Mouse (Mus musculus): ENCODE measurements at regions not wholly inside any gene's neighbourhood (a gene's known extent, or its start where the extent isn't known, plus 50 kb on each side); places are given as distances from the start of the nearest gene placed in this dataset.

- Histone ChIP-seq H3K27me3 (ENCODE audit: insufficient read depth, low read length) (no peaks in the 10 kb centered on the region), H3K9ac (replicated peaks) (no peak overlapping the region), H3K4me2 (ENCODE audit: low read depth, low read length) (no peak overlapping the region), H3K4me1 (ENCODE audit: insufficient read depth) (no peaks in the 10 kb centered on the region), H3K27ac (ENCODE audit: low read depth) (no peak overlapping the region), H3K36me3 (replicated peaks; ENCODE audit: insufficient read depth, low read length) (no peaks in the 10 kb centered on the region), H3K4me3 (ENCODE audit: low read depth, low read length) (no peak overlapping the region), H3K9me3 (ENCODE audit: low read length) (no peaks in the 10 kb centered on the region)
- no peak for TF ChIP-seq EP300 (IDR thresholded peaks at IDR 0.05; ENCODE audit: low read depth)
- no peak for TF ChIP-seq CTCF (IDR thresholded peaks at IDR 0.05; ENCODE audit: low read depth)
- WGBS (ENCODE audit: insufficient replicate concordance) = 67% methylated on average over 7 of the region's 7 CpGs
- ATAC-seq (no peak), DNase-seq (no peak)
These were observed 107.2 kb upstream of the Id4 start for GRCm38 (mm10) chr13:48153684-48154413.

- no peak overlapping the region for H3K4me3 ChIP-seq (ENCODE audit: low read depth, low read length)
- no peaks in the 10 kb centered on the region for H3K27me3 ChIP-seq (ENCODE audit: insufficient read depth, low read length)
- H3K4me2 ChIP-seq (ENCODE audit: low read depth, low read length) = no peak overlapping the region
- ATAC-seq = no peak
- WGBS (ENCODE audit: insufficient replicate concordance) = 54% methylated on average over 6 of the region's 6 CpGs
- TF ChIP-seq EP300 (IDR thresholded peaks at IDR 0.05; ENCODE audit: low read depth) (no peak), CTCF (IDR thresholded peaks at IDR 0.05; ENCODE audit: low read depth) (no peak)
- H3K9me3 ChIP-seq (ENCODE audit: low read length) = no peaks in the 10 kb centered on the region
- no peaks in the 10 kb centered on the region for H3K36me3 ChIP-seq (replicated peaks; ENCODE audit: insufficient read depth, low read length)
- DNase-seq = no peak
- H3K27ac ChIP-seq (ENCODE audit: low read depth) = no peak overlapping the region
- H3K9ac ChIP-seq (replicated peaks) = no peak overlapping the region
- H3K4me1 ChIP-seq (ENCODE audit: insufficient read depth) = no peaks in the 10 kb centered on the region
These were observed 106.5 kb upstream of the Id4 start for GRCm38 (mm10) chr13:48154414-48155105.

- no peaks in the 10 kb centered on the region for H3K4me1 ChIP-seq (ENCODE audit: insufficient read depth)
- TF ChIP-seq EP300 (IDR thresholded peaks at IDR 0.05; ENCODE audit: low read depth) (no peak), CTCF (IDR thresholded peaks at IDR 0.05; ENCODE audit: low read depth) (no peak)
- H3K4me2 ChIP-seq (ENCODE audit: low read depth, low read length) = no peak overlapping the region
- H3K27me3 ChIP-seq (ENCODE audit: insufficient read depth, low read length) = no peaks in the 10 kb centered on the region
- no peaks in the 10 kb centered on the region for H3K36me3 ChIP-seq (replicated peaks; ENCODE audit: insufficient read depth, low read length)
- no peak overlapping the region for H3K9ac ChIP-seq (replicated peaks)
- DNase-seq (no peak), ATAC-seq (no peak)
- no peak overlapping the region for H3K4me3 ChIP-seq (ENCODE audit: low read depth, low read length)
- no peaks in the 10 kb centered on the region for H3K9me3 ChIP-seq (ENCODE audit: low read length)
- 34% methylated on average over 15 of the region's 15 CpGs for WGBS (ENCODE audit: insufficient replicate concordance)
- H3K27ac ChIP-seq (ENCODE audit: low read depth) = no peak overlapping the region
These were observed 101.8 kb upstream of the Id4 start for GRCm38 (mm10) chr13:48159020-48159910.

GRCm38 (mm10) chr13:48160161-48160560, 100.9 kb upstream of the Id4 start:
- H3K36me3 ChIP-seq (replicated peaks; ENCODE audit: insufficient read depth, low read length) = no peaks in the 10 kb centered on the region
- WGBS (ENCODE audit: insufficient replicate concordance) = 60% methylated on average over 5 of the region's 5 CpGs
- no peak overlapping the region for H3K4me2 ChIP-seq (ENCODE audit: low read depth, low read length)
- TF ChIP-seq EP300 (IDR thresholded peaks at IDR 0.05; ENCODE audit: low read depth) = no peak
- no peak for TF ChIP-seq CTCF (IDR thresholded peaks at IDR 0.05; ENCODE audit: low read depth)
- H3K9me3 ChIP-seq (ENCODE audit: low read length) = no peaks in the 10 kb centered on the region
- ATAC-seq (no peak), DNase-seq (no peak)
- H3K4me3 ChIP-seq (ENCODE audit: low read depth, low read length) = no peak overlapping the region
- H3K27me3 ChIP-seq (ENCODE audit: insufficient read depth, low read length) = no peaks in the 10 kb centered on the region
- H3K4me1 ChIP-seq (ENCODE audit: insufficient read depth) = no peaks in the 10 kb centered on the region
- H3K9ac ChIP-seq (replicated peaks) = no peak overlapping the region
- no peak overlapping the region for H3K27ac ChIP-seq (ENCODE audit: low read depth)

GRCm38 (mm10) chr13:48161339-48161738, 99.7 kb upstream of the Id4 start:
- Histone ChIP-seq H3K4me3 (ENCODE audit: low read depth, low read length) (no peak overlapping the region), H3K36me3 (replicated peaks; ENCODE audit: insufficient read depth, low read length) (no peaks in the 10 kb centered on the region), H3K4me2 (ENCODE audit: low read depth, low read length) (no peak overlapping the region), H3K27me3 (ENCODE audit: insufficient read depth, low read length) (no peaks in the 10 kb centered on the region), H3K27ac (ENCODE audit: low read depth) (no peak overlapping the region), H3K9me3 (ENCODE audit: low read length) (no peaks in the 10 kb centered on the region), H3K4me1 (ENCODE audit: insufficient read depth) (no peaks in the 10 kb centered on the region), H3K9ac (replicated peaks) (no peak overlapping the region)
- ATAC-seq (no peak), DNase-seq (no peak)
- TF ChIP-seq CTCF (IDR thresholded peaks at IDR 0.05; ENCODE audit: low read depth) = no peak
- TF ChIP-seq EP300 (IDR thresholded peaks at IDR 0.05; ENCODE audit: low read depth) = no peak
- WGBS (ENCODE audit: insufficient replicate concordance) = 68% methylated on average over 9 of the region's 9 CpGs

- Histone ChIP-seq H3K27ac (ENCODE audit: low read depth) (no peak overlapping the region), H3K36me3 (replicated peaks; ENCODE audit: insufficient read depth, low read length) (no peaks in the 10 kb centered on the region), H3K4me3 (ENCODE audit: low read depth, low read length) (no peak overlapping the region), H3K4me2 (ENCODE audit: low read depth, low read length) (no peak overlapping the region), H3K9ac (replicated peaks) (no peak overlapping the region), H3K4me1 (ENCODE audit: insufficient read depth) (no peaks in the 10 kb centered on the region), H3K27me3 (ENCODE audit: insufficient read depth, low read length) (no peaks in the 10 kb centered on the region), H3K9me3 (ENCODE audit: low read length) (no peaks in the 10 kb centered on the region)
- TF ChIP-seq CTCF (IDR thresholded peaks at IDR 0.05; ENCODE audit: low read depth) = no peak
- no peak for TF ChIP-seq EP300 (IDR thresholded peaks at IDR 0.05; ENCODE audit: low read depth)
- WGBS (ENCODE audit: insufficient replicate concordance) = 80% methylated on average over 6 of the region's 6 CpGs
- DNase-seq (no peak), ATAC-seq (no peak)
These were observed 96.4 kb upstream of the Id4 start for GRCm38 (mm10) chr13:48164586-48164985.

All from liver, postnatal 0 days (tissue).